14 mouse cellular contexts compared by ENCODE assay signal in the genomic region with DNA sequence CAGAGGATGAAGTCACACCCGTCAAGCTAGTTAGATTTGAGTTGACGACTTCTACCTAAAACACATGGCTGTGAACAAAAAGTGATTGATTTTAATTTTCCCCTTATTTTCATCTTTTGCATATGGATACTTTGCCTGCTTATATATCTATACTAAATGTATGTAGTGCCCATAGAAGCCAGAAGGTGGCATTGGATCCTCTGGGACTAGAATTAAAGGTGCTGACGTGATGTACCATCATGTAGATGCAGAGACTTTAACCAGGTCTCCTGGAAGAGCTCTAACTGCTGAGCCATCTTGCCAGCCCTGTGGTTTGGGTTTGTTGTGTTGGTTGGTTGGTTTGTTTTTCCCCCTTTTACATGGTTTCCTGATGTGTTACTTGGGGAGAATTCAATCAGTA. TPM values are rescaled to one million over a fixed set of nuclear protein-coding genes. Genes with fewer than 3 reads are reported as not detected.
A peak's percentile ranks its signal among the peaks of the same experiment; 100 is the strongest.
DNase-seq lines count a peak whose midpoint lies in the region; ATAC-seq and TF ChIP-seq lines count a peak whose summit lies in the region.
"Had no signal": no experiment of that assay in that cellular context is flagged by ENCODE, and none has a peak within 500 bp of the region (broad histone marks: within the 10 kb centered on the region; RNA-seq: fewer than 3 reads in every experiment).

No protein-coding gene starts in this region.

- no peak overlapping the region for H3K27ac ChIP-seq in gastrocnemius, adult 2 months
- no peak overlapping the region for H3K27ac ChIP-seq in midbrain, postnatal 0 days (ENCODE audit: low read depth, low read length)
- no peak overlapping the region for H3K27ac ChIP-seq in midbrain, embryonic 13.5 days

- intact Hi-C loops in gastrocnemius, adult 2 months (cut with DNase I): no loop called here
- intact Hi-C loops in gastrocnemius, postnatal 36 days (cut with DNase I): no loop called here

- no peak for DNase-seq in gastrocnemius, adult 2 months
- no peak for DNase-seq in gastrocnemius, postnatal 36 days
- peak; percentile 65 for DNase-seq in midbrain, postnatal 0 days (ENCODE audit: low spot score)
- DNase-seq in MN1 (ENCODE audit: low spot score): peak; percentile 13
- DNase-seq in ovary, postnatal 10 days (ENCODE audit: low spot score): no peak
- no peak for DNase-seq in gastrocnemius, postnatal 25 days
- DNase-seq: gastrocnemius, postnatal 14 days; kidney, postnatal 36 days; thymus, adult 18-20 months had no signal

- no peak overlapping the region for H3K4me2 ChIP-seq in midbrain, postnatal 0 days (ENCODE audit: low read depth, low read length, poor library complexity, severe bottlenecking)
- no peak overlapping the region for H3K4me2 ChIP-seq in midbrain, embryonic 13.5 days (replicated peaks)

- peak; percentile 11; the same call in 1 of the 2 replicates for TF ChIP-seq CTCF in gastrocnemius, adult 2 months (IDR thresholded peaks at IDR 0.05)
- TF ChIP-seq CTCF in midbrain, postnatal 0 days (IDR thresholded peaks at IDR 0.05): peak; percentile 70

- H3K36me3 ChIP-seq in midbrain, postnatal 0 days (ENCODE audit: insufficient read depth, low read length): peaks cover 9% of the 10 kb centered on the region; the same call in 1 of the 2 replicates
- H3K36me3 ChIP-seq in midbrain, embryonic 13.5 days: peaks cover 43% of the 10 kb centered on the region

- no peak overlapping the region for H3K4me3 ChIP-seq in gastrocnemius, adult 2 months
- no peak overlapping the region for H3K4me3 ChIP-seq in midbrain, postnatal 0 days (ENCODE audit: low read depth, low read length)
- H3K4me3 ChIP-seq in midbrain, embryonic 13.5 days (replicated peaks): no peak overlapping the region

- no peak overlapping the region for H3K9ac ChIP-seq in midbrain, postnatal 0 days (replicated peaks; ENCODE audit: low read length, poor library complexity, severe bottlenecking)
- no peak overlapping the region for H3K9ac ChIP-seq in midbrain, embryonic 13.5 days (replicated peaks)

- WGBS in midbrain, postnatal 0 days: 77% methylated on average over 3 of the region's 3 CpGs
- WGBS in midbrain, embryonic 13.5 days: 77% methylated on average over 3 of the region's 3 CpGs

- ATAC-seq in midbrain, postnatal 0 days (ENCODE audit: low FRiP score): no peak
- no peak for ATAC-seq in midbrain, embryonic 13.5 days
- peak; percentile 69 for ATAC-seq in neutrophil, adult 5-6 weeks (ENCODE audit: extremely low read depth, insufficient number of reproducible peaks, low FRiP score, poor library complexity, severe bottlenecking)

- H3K27me3 ChIP-seq in midbrain, postnatal 0 days (ENCODE audit: insufficient read depth, low read length): no peaks in the 10 kb centered on the region
- no peaks in the 10 kb centered on the region for H3K27me3 ChIP-seq in midbrain, embryonic 13.5 days

- H3K4me1 ChIP-seq in midbrain, postnatal 0 days (ENCODE audit: insufficient read depth, low read length): no peaks in the 10 kb centered on the region
- no peaks in the 10 kb centered on the region for H3K4me1 ChIP-seq in midbrain, embryonic 13.5 days (replicated peaks)

- no peaks in the 10 kb centered on the region for H3K9me3 ChIP-seq in midbrain, postnatal 0 days (ENCODE audit: low read length)
- H3K9me3 ChIP-seq in midbrain, embryonic 13.5 days: no peaks in the 10 kb centered on the region

RNA-seq across cellular contexts. Expression of a gene that starts 32.4 kb away (rescaled TPM):
- 10 to 100 TPM; 17.3 to 22.9 TPM for total RNA-seq in gastrocnemius, adult 2 months (2021)
- total RNA-seq in gastrocnemius, postnatal 36 days (2021): 10 to 100 TPM; 12.0 to 15.5 TPM
- total RNA-seq in midbrain, postnatal 0 days (2014; rRNA removed): 13.2 and 19.1 TPM in 2 replicates
- 16.6 and 17.9 TPM in 2 replicates for polyA plus RNA-seq in midbrain, postnatal 0 days (2015; fragmentation: Nextera tagmentation; extraction: Ambion mirVana)
- 27.5 and 28.5 TPM in 2 replicates for polyA plus RNA-seq in midbrain, embryonic 13.5 days (2015; fragmentation: Nextera tagmentation; extraction: Ambion mirVana)
- total RNA-seq in neutrophil, adult 5-6 weeks (2017): 69.4 and 71.3 TPM in 2 replicates
- 10 to 100 TPM; 13.1 to 18.3 TPM for total RNA-seq in gastrocnemius, postnatal 25 days (2021)

RNA-seq across cellular contexts. Expression of a gene that starts 38.2 kb away (rescaled TPM):
- total RNA-seq in gastrocnemius, adult 2 months (2021): not detected
- total RNA-seq in gastrocnemius, postnatal 36 days (2021): not detected
- total RNA-seq in midbrain, postnatal 0 days (2014; rRNA removed): not detected in 2 replicates
- polyA plus RNA-seq in midbrain, postnatal 0 days (2015; fragmentation: Nextera tagmentation; extraction: Ambion mirVana): not detected in 2 replicates
- polyA plus RNA-seq in midbrain, embryonic 13.5 days (2015; fragmentation: Nextera tagmentation; extraction: Ambion mirVana): not detected in 2 replicates
- total RNA-seq in neutrophil, adult 5-6 weeks (2017): 73.4 and 82.4 TPM in 2 replicates
- not detected for total RNA-seq in gastrocnemius, postnatal 25 days (2021)
- total RNA-seq: gastrocnemius, postnatal 14 days; hematopoietic stem cell, adult 5-6 weeks had no signal
- polyA plus RNA-seq: limb, embryonic 11.5 days had no signal

RNA-seq across cellular contexts. Expression of a gene that starts 49.8 kb away (rescaled TPM):
- total RNA-seq in gastrocnemius, adult 2 months (2021): 10 to 100 TPM; 14.1 to 16.9 TPM
- 10 to 100 TPM; 12.9 to 13.5 TPM for total RNA-seq in gastrocnemius, postnatal 36 days (2021)
- total RNA-seq in midbrain, postnatal 0 days (2014; rRNA removed): 12.9 and 17.4 TPM in 2 replicates
- 12.6 and 15.1 TPM in 2 replicates for polyA plus RNA-seq in midbrain, postnatal 0 days (2015; fragmentation: Nextera tagmentation; extraction: Ambion mirVana)
- polyA plus RNA-seq in midbrain, embryonic 13.5 days (2015; fragmentation: Nextera tagmentation; extraction: Ambion mirVana): 9.7 and 11.5 TPM in 2 replicates
- 17.9 and 20.8 TPM in 2 replicates for total RNA-seq in neutrophil, adult 5-6 weeks (2017)
- 10 to 100 TPM; 13.0 to 14.8 TPM for total RNA-seq in gastrocnemius, postnatal 25 days (2021)

RNA-seq across cellular contexts. Expression of a gene that starts 50.1 kb away (rescaled TPM):
- under 1 TPM in 1 of 2 experiments, not detected in 1; 0.38 TPM for total RNA-seq in gastrocnemius, adult 2 months (2021)
- not detected for total RNA-seq in gastrocnemius, postnatal 36 days (2021)
- 3.5 and 5.8 TPM in 2 replicates for total RNA-seq in midbrain, postnatal 0 days (2014; rRNA removed)
- polyA plus RNA-seq in midbrain, postnatal 0 days (2015; fragmentation: Nextera tagmentation; extraction: Ambion mirVana): 0.48 TPM in 1 of 2 replicates, not detected in the other
- 0.15 and 0.22 TPM in 2 replicates for polyA plus RNA-seq in midbrain, embryonic 13.5 days (2015; fragmentation: Nextera tagmentation; extraction: Ambion mirVana)
- 3.6 and 6.1 TPM in 2 replicates for total RNA-seq in neutrophil, adult 5-6 weeks (2017)
- under 1 TPM in 1 of 2 experiments, not detected in 1; 0.38 TPM for total RNA-seq in gastrocnemius, postnatal 25 days (2021)
- total RNA-seq: hematopoietic stem cell, adult 5-6 weeks; megakaryocyte, adult 5-6 weeks had no signal

Comparison
In these comparisons a context has a peak if more than half of its experiments do, and no peak if none do; other contexts are left out.
1. DNase-seq: peak in midbrain, postnatal 0 days (single experiment) and MN1 (single experiment); none in gastrocnemius, adult 2 months (single experiment), gastrocnemius, postnatal 36 days (0 of 2), ovary, postnatal 10 days (single experiment) and gastrocnemius, postnatal 25 days (single experiment).
2. RNA of a gene that starts 38.2 kb away (total RNA-seq): 73.4 to 82.4 TPM in neutrophil, adult 5-6 weeks; not detected in gastrocnemius, adult 2 months, not detected in gastrocnemius, postnatal 36 days, not detected in midbrain, postnatal 0 days and not detected in gastrocnemius, postnatal 25 days; every median in the first group is over 10 times any median in the second.